Mouse (Mus musculus) limb, embryonic 15.5 days (tissue): ENCODE measurements around the gene Rsph3b. TPM values are rescaled to one million over a fixed set of nuclear protein-coding genes. Genes with fewer than 3 reads are reported as not detected.
"Not testable (repeated sequence)": the region's sequence is repeated elsewhere in the genome, so short reads cannot be mapped to it uniquely, and the experiment has no call there.

Experiments
- ATAC-seq: fragments of 200-750 bp; cut with Nextera tagmentation; 2 replicates; pipeline ENCODE4 v1.8.0; 2017; ENCODE audit warnings: low read depth, moderate TSS enrichment; ENCODE audit not compliant: insufficient number of reproducible peaks, low FRiP score, low TSS enrichment
- H3K27ac ChIP-seq: fragments of 300-500 bp; sonication (generic); 2 replicates; pipeline ENCODE4 v1.5.1; 2015; ENCODE audit warnings: moderate library complexity, mild to moderate bottlenecking, inconsistent platforms
- H3K27me3 ChIP-seq: fragments of 300-500 bp; sonication (generic); 2 replicates; pipeline ENCODE4 v1.6.1; 2015; ENCODE audit warnings: inconsistent platforms
- H3K36me3 ChIP-seq: fragments of 300-500 bp; sonication (generic); 2 replicates; pipeline ENCODE4 v1.6.1; 2015; ENCODE audit warnings: inconsistent platforms
- H3K4me1 ChIP-seq: fragments of 300-500 bp; sonication (generic); 2 replicates; pipeline ENCODE4 v1.6.1; 2015; ENCODE audit warnings: inconsistent platforms
- H3K4me2 ChIP-seq: fragments of 300-500 bp; sonication (generic); 2 replicates; pipeline ENCODE4 v1.6.1; 2015; ENCODE audit warnings: mild to moderate bottlenecking, inconsistent platforms
- H3K4me3 ChIP-seq: fragments of 300-500 bp; sonication (generic); 2 replicates; pipeline ENCODE4 v1.5.1; 2015; ENCODE audit warnings: mild to moderate bottlenecking, inconsistent platforms
- H3K9ac ChIP-seq: fragments of 300-500 bp; sonication (generic); 2 replicates; pipeline ENCODE4 v1.6.1; 2015; ENCODE audit warnings: inconsistent platforms
- H3K9me3 ChIP-seq: fragments of 300-500 bp; sonication (generic); 2 replicates; pipeline ENCODE4 v1.6.1; 2016; ENCODE audit warnings: inconsistent platforms
- WGBS: fragments of 180-500 bp; shearing (Covaris S2); methylation state at CpG from one replicate; pipeline ENCODE4 v1.1.7; 2015; 5-methylcytosine and 5-hydroxymethylcytosine counted together
- polyA plus RNA-seq: library from polyadenylated mRNA; unstranded; fragments of >200 nt; fragmentation: Nextera tagmentation; extraction: Ambion mirVana; gene quantifications from 2 replicates; pipeline ENCODE4 v1.2.1, GENCODE M21; 2015

Rsph3b gene
- polyA plus RNA-seq, 1 experiment from 2014 or later, result 35.7 TPM

DNA sequence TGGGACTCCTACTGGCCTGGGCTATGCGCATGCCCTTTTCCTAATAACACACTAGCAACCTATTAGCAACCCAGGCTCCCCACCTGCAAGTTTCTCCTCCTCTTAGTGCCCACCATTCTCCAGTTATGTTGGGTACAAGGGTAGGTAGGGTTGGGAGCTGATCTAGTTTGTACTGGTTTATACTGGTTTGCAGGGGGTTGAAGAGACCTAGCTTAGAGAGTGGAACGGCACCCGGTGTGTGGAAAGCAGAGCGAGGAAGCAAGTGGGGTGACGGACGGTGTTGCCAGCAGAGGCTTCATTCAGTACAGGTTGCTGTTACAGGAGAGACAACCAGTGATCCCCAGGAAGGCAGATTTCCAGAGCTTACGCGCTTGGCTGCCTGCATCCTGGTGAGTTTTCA, 21.9 kb upstream of the Rsph3b start, which contains the start of gene Rnaset2b:
Rnaset2b (plus strand) TSS at position 301 of the 400 bp plus-strand sequence.
- not testable (repeated sequence) for H3K9ac ChIP-seq, H3K9me3 ChIP-seq, H3K27me3 ChIP-seq, ATAC-seq, H3K4me2 ChIP-seq, H3K36me3 ChIP-seq, H3K27ac ChIP-seq, H3K4me1 ChIP-seq, H3K4me3 ChIP-seq
- 100% methylated on average over 1 of the region's 8 CpGs for WGBS

DNA sequence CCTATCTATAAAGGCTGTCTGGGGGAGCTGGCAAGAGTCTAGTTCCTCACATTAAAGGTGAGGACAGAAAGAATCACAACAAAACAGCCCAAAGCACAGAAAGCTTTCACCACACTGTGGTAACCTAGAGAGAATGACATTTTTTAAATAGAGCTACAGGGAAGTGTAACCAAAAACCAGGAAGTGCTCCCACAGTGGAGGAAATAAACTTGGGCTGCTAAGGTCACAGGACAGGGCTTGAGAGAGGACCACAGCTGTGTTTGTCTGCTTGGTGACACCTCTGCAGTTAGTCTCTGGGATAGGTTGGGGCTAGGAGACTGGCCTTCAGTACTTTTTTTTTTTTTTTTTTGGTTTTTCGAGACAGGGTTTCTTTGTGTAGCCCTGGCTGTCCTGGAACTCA, 19.2 kb upstream of the Rsph3b start:
- ATAC-seq, result not testable (repeated sequence)

DNA sequence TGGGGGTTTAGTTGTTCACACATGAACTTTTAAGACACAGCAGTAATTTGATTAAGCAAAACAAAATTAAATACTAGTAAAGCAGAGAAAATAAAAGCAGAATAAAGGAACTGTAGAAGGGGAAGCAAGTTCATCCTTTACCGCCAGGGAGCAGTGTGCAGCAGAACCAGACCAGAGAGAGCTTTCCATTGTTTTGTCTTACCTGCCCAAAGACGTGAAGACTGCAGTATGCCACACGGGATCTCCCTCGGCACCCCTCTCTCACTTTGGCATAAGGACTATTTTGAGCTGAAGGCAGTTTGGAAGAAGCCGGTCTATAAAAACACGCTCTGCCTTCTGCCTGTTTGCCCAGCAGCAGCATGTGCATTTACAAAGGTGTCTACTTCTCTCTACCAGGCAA, 16.9 kb upstream of the Rsph3b start:
- WGBS, result 21% methylated on average over 6 of the region's 6 CpGs

More for the DNA sequence above, 19.2 kb upstream of the Rsph3b start:
- not testable (repeated sequence) for H3K9me3 ChIP-seq, H3K27me3 ChIP-seq, H3K4me2 ChIP-seq, H3K9ac ChIP-seq, H3K27ac ChIP-seq, H3K4me1 ChIP-seq, H3K4me3 ChIP-seq, H3K36me3 ChIP-seq
- WGBS, result 83% methylated on average over 1 of the region's 1 CpGs

DNA sequence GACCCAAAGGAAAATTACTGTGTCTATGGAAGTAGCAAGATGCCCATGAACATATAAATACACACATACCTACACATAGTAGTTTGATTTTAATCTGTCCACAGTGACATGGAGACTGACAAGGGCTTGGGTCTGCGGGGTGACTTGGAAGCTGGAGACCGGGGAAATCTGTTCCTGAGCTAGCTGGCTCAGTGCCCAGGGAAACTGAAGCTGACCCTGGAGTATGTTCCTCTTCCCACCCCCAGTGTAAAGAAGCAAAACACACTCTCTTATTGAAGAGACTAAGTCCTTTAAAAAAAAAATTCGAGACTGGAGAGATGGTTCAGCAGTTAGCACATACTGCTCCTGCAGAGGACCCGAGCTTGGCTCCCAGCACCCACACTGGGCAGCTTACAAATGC, 14.5 kb upstream of the Rsph3b start:
- H3K36me3 ChIP-seq, H3K4me3 ChIP-seq, H3K27ac ChIP-seq, ATAC-seq, H3K9me3 ChIP-seq, H3K4me2 ChIP-seq, H3K4me1 ChIP-seq, H3K27me3 ChIP-seq, H3K9ac ChIP-seq: not testable (repeated sequence)
- 56% methylated on average over 4 of the region's 4 CpGs for WGBS

More for the DNA sequence above, 16.9 kb upstream of the Rsph3b start:
- H3K27ac ChIP-seq, ATAC-seq, H3K4me1 ChIP-seq, H3K27me3 ChIP-seq, H3K4me3 ChIP-seq, H3K9ac ChIP-seq, H3K9me3 ChIP-seq, H3K36me3 ChIP-seq, H3K4me2 ChIP-seq: not testable (repeated sequence)

DNA sequence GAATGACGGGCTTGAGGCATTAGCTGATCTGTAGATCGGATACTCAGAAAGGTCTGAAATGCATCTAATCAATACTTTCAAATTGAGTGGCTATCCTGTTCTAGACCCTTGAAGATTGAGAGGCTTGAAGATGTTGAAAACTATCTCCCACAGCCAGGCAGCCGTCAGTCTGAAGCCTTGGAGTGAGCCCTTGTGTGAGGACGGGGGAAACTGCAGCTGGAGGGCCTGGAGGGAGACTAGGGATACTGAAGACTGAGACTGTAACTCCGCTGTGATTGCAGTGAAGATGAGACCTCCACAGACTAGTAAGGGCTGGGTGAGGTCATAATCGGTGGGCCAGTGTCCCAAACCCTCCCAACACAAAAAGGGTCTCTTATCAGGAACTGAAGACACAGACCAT, 13.9 kb upstream of the Rsph3b start:
- H3K36me3 ChIP-seq, H3K9ac ChIP-seq, H3K27ac ChIP-seq, H3K4me2 ChIP-seq, H3K4me1 ChIP-seq, H3K9me3 ChIP-seq, H3K27me3 ChIP-seq, ATAC-seq, H3K4me3 ChIP-seq: not testable (repeated sequence)
- 82% methylated on average over 4 of the region's 6 CpGs for WGBS

DNA sequence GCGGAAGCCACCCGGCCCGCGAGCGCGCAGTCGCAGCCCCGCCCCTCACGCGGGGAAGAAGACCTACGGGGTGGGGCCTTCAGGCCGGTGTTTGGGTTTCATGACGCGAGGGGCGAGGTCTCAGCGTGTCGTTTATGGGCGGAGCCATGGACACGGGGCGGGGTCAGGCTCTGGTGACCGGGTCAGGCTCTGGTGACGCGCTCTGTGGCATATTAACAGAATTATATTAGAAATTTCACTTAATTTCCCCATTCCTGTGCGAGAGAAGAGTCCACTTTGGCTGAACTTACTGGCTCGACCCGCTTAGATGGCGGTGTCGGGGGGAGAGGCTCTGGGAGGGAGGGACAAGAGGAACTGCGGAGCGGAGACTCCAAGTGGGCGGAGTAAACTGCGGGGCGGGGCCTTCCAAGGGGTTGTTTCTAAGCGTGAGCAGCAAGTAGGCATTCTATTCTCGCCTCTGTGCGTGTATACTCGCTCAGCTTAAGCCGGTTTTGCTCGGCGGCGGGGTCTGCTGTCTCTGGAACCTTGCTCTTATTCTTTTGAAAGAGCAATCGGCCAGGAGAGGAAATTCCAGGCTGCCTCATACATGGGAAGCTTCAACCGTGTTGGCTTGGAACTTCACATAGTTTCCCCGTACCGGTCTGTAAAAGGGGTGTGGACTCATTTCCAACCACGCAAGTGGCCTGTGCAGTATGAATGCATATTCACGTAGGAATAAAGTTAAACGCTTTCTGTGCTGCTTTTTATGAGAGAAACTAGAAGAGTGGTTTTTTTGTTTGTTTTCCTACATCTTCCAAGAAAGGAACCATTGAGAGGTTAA, 12.9 kb upstream of the Rsph3b start:
- H3K4me2 ChIP-seq, result peak overlapping the region; percentile 40
- H3K9ac ChIP-seq, H3K27me3 ChIP-seq, H3K36me3 ChIP-seq, H3K27ac ChIP-seq, H3K9me3 ChIP-seq, H3K4me1 ChIP-seq: not testable (repeated sequence)
- WGBS, result under 1% methylated on average over 22 of the region's 48 CpGs
- H3K4me3 ChIP-seq, result peak overlapping the region; percentile 49
- peak; percentile 96 for ATAC-seq

DNA sequence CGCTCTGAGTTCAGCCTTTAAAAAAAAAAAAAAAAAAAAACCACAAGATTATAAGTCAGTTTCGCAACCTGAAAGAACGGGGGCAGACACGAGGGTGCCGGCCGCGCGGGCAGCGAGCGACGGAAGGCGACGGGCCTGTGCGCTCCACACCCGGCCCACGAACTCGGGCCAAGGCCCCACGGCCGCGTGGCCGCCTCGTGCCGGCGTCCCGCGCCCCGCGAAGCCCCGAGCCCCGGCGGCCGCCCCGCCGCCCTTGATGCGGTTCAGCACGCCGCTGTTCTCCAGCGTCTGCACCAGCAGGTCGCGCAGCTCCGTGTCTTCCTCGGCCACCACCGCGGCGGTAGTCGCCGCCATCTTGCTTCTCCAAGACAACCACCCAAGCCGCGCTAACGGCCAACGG, 12.3 kb upstream of the Rsph3b start, which contains the start of gene Tagap1:
Tagap1 (minus strand) TSS at position 381 of the 400 bp plus-strand sequence.
- not testable (repeated sequence) for ATAC-seq, H3K9me3 ChIP-seq, H3K27me3 ChIP-seq, H3K36me3 ChIP-seq, H3K4me1 ChIP-seq
- H3K4me3 ChIP-seq, result peak within 1 kb of the TSS; percentile 49
- WGBS, result under 1% methylated on average over 30 of the region's 51 CpGs
- peak within 1 kb of the TSS; percentile 40 for H3K4me2 ChIP-seq
- H3K27ac ChIP-seq, result 0 out of 2 replicates have a peak within 1 kb of the TSS, but pooled peaks have one; percentile 65
- H3K9ac ChIP-seq, result 0 out of 2 replicates have a peak within 1 kb of the TSS, but pooled peaks have one; percentile 31

DNA sequence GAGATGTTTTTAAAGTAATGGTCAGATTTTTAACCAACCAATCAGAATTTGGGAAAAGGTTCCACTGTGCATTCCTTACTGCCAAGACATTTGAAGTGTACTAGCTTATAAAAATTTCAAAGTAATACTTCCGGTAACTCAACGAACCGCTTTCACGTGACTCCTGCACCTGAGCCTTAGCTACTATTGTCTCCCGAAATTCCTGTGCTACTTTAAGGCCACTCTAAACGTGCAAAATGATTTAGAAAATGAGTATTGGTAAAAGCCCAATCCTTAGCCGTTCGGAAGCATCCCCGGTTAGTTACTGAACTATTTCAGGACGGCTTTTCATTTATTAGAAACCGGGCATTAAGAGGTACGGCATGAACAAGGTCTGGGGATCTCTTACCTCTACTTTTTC, 11.9 kb upstream of the Rsph3b start:
- not testable (repeated sequence) for H3K9me3 ChIP-seq, ATAC-seq, H3K27ac ChIP-seq, H3K4me1 ChIP-seq, H3K27me3 ChIP-seq, H3K36me3 ChIP-seq, H3K9ac ChIP-seq
- Histone ChIP-seq H3K4me3 (peak overlapping the region; percentile 49), H3K4me2 (peak overlapping the region; percentile 36)
- under 1% methylated on average over 12 of the region's 12 CpGs for WGBS

DNA sequence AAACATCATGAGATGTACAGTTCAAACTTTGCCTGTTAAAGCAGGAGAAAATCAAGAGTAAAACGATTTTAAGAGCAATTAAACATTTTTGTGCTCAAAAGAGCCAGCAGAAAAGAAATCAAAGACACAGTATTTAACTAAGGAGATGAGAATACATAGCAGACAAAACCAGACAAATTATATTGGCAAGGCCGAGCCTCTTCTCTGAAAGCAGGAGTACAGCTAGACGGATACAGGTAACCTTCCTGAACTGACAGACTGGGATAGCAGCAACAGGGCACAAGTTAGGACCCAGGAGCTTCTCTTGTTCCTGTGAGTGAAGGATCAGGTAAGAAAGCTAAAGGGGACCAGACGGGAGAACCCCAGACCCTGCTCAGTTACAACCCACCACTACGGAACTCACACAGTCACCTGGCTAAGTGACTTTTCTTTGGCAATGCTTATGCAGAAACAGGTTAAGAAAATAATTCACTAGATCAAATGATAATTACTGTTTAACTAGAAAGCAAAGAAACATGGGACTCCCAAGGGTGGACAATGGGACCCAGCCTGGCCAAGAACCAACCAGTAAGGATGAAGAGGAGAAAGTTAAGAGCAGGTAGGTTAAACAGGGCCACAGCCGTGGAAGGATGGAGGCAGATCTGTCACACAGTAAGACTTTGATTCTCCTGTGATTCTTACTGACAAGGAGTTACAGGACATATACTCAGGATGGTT, 11.2 kb upstream of the Rsph3b start:
- WGBS, result 61% methylated on average over 5 of the region's 6 CpGs
- not testable (repeated sequence) for H3K9me3 ChIP-seq, H3K27me3 ChIP-seq, H3K9ac ChIP-seq, H3K36me3 ChIP-seq, H3K4me1 ChIP-seq, H3K27ac ChIP-seq, ATAC-seq
- Histone ChIP-seq H3K4me3 (peak overlapping the region; percentile 49), H3K4me2 (peak overlapping the region; percentile 36)

DNA sequence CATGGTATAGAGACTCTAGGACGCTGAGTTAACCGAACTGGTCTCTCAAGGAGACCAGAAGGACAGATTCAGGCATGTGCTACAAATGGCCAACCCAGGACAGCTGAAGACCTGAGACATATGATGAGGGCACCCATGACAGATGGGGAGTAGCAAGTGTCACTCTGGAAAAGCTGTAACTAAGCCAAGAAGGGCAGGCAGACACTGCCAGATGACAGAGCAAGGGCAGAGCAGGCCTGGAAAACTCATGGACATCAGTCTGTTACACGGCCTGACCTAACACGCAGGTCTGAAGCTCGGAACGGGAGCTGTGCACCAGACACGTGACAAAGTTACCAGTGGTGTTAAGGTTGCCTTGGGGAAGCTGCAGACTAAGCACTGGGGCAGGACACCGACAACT, 10.4 kb upstream of the Rsph3b start:
- not testable (repeated sequence) for H3K36me3 ChIP-seq, H3K27me3 ChIP-seq, H3K9ac ChIP-seq, H3K4me2 ChIP-seq, ATAC-seq, H3K4me3 ChIP-seq, H3K9me3 ChIP-seq, H3K27ac ChIP-seq, H3K4me1 ChIP-seq
- 79% methylated on average over 6 of the region's 8 CpGs for WGBS

DNA sequence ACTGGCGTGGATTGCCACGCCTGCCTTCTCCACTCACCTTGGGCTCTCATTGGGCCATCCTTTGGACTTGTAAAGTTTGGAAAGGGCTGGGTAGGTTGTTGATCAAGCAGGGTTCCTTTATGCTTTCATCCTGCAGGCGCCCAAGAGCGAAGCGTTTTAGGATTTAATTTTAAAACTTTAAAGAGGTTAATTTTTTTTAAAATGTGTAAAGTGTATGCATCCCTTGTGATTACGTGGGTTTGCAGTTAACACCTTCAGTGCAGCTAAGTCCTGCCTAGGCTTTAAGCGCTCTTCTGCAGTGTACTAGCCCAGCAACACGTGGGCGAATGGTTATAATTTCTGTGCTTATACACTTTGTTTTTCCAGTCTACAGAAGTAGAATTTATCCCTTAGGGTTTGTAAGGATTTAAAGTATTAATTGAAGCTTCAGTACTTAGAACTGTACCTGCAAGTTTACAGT, 317 bp upstream of the Rsph3b start:
- H3K9me3 ChIP-seq, ATAC-seq, H3K4me1 ChIP-seq, H3K27me3 ChIP-seq, H3K36me3 ChIP-seq: not testable (repeated sequence)
- H3K4me2 ChIP-seq, result peak overlapping the region; percentile 53
- H3K4me3 ChIP-seq, result peak overlapping the region; percentile 57
- H3K27ac ChIP-seq, result peak overlapping the region; percentile 93
- H3K9ac ChIP-seq, result peak overlapping the region; percentile 39; the same call in 1 of the 2 replicates
- WGBS, result 3% methylated on average over 9 of the region's 9 CpGs

DNA sequence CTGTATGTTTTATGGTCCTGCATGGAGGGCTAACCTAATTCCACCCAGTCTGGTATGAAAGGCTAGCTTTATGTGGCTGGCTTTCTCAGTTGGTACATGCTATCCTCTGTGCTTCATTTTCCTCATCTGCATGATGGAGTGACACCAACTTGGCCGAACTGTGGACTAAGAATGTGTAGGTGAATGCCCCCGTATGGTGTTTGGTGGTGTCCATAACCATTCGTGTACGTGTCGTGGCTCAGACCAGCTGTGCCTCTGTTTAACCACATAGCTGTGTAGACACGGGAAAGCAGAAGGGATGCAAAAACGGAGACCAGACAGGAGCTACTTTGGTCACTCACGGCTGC, 872 bp downstream of the Rsph3b start:
- Histone ChIP-seq H3K4me2 (peak overlapping the region; percentile 53), H3K4me3 (peak overlapping the region; percentile 57)
- not testable (repeated sequence) for H3K9ac ChIP-seq, ATAC-seq, H3K27me3 ChIP-seq, H3K4me1 ChIP-seq, H3K9me3 ChIP-seq, H3K27ac ChIP-seq, H3K36me3 ChIP-seq
- WGBS, result no CpG with 5 or more reads among the region's 8 CpGs
